Mouse (Mus musculus) layer of hippocampus, adult 9-10 months (tissue): ENCODE results near the gene Herc1.

ENCODE experiments used
- DNase-seq: peaks from one replicate; pipeline ENCODE4 v3.0.0; 2022; ENCODE audit warnings: low spot score

Herc1 gene

DNA sequence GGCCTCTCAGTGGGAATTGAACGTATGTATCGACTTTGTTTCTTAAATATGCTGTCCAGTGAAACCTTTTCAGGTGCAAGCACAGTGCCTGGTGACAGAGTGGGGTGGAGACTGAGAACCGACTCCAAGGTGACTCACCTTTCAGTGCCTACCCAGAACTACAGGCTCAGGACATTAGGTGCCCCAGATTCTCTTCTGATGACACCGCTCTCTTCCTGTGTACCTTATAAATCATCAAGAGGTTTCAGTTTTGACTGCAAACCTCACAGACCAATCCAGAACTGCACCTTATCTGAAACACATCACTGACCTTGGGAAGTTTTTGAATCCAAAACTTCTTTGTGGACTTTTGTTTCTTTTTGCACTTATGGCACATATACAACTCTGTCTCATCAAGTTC lies 170.0 kb downstream of the Herc1 start:
- DNase-seq, result no peak

DNA sequence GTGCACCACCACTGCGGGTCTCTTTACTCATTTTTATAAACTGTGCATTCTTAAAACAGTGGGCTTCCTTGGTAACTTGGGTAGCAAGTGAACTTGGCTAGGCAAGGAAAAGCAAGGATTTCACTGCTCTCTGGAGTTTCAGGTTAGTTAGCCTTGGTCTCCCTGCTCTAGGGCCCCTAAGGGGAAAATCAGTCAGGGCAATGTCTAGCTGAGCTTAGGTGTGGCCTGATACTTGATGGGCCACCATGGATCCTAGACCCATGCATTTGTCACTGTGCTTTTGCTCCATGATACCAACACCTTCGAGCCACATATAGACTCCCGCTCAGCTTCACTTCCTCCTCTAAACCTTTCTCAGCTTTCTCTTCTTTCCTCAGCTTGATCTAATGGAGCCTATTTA lies 171.3 kb downstream of the Herc1 start:
- DNase-seq, result no peak

DNA sequence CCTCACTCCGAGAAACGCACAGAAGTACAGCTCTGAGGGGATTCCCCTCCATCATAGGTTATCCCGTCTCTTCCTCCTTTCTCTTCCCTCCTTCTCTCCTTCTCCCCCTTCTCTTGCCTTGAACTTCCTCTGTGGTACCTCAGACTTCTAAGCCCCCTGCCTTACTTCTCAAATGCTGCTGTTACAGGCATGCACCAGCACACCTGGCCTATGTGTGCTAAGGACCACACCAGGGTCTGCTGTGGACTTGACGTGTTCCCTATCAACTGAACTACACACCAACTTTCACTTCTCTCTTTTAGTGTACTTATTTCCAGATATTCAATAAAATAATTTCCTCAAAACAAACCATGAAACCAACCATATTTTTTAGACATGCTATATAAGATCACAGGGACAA lies 192.5 kb downstream of the Herc1 start:
- DNase-seq, result no peak
